Mouse (Mus musculus) right cerebral cortex, postnatal 4 days (tissue): ENCODE data around the gene Leap2.

Experiments used
- DNase-seq: peaks from one replicate; pipeline ENCODE4 v3.0.0-alpha.2; 2022

Gene Leap2

DNA sequence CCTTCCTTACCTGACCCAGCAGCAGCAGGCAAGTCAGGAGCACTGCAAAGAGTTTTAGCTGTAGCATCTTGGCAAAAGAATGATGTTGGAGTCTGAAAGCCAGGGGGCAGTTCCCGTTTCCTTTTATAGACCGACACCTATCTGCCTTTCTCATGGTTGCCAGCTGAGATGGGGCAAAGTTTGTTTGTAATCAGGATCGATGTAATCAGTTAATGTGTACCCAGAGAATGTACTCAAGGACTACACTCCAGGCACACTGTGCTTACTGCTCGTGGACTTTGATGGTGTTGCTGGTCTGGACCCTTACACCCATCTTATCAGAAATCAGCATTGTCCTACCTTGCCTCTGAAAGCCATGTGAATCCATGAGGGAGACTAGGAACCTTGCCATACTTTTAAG lies at the start of gene Leap2:
TSS of gene Leap2 (minus strand) at position 135 of the 400 bp plus-strand sequence.
- DNase-seq = no peak

DNA sequence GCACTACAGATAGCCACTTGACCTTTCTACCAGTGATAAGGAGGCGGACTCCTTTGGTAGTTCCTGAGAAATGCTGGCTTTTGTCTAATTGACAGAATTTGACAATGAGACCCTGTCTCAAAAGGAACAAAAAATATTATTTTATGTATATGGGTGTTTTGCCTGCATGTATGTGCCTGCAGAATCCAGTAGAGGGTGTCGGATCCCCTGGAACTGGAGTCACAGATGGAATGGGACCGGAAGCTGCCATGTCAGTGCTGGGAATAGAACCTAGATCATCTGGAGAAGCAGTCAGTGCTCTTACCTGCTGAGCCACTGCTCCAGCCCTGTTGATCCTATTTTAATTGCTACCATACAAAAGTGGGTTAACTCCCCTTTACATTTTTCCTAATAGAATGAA lies 49.7 kb upstream of the Leap2 start:
- no peak for DNase-seq

DNA sequence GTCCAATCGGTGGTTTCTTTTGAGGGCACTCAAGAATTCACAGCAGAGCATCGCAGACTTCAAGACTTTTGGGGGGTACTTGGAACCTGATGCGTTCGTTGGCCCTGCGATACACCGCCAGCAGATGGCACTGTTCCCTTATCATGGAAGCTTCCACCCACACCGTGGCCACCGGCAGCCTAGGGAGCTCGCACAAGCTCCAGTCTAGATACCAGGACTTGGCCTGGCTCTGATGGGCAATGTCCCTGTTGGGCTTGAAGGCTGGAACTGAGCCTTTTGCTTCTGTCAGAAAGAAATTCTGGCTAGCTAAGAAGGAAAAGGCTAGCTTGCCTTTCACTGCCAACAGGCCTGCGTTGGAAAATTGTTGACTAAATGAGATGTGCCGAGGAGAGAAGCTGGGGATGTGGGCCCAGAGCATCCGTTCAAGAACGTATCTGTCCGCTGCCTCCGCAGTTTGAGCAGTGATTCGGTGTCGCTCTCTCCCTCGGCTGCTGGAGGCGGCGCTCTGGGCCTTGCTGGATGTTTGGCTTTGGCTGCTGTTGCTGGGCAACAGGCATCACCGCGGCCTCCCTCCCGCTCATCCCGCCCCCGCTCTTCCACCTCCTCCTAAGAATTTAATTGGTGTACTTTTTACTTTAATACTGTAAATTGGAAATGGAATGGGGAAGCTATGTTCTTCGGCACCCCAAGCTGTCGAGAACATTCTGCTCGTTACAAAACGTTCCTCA lies 47.2 kb upstream of the Leap2 start, which contains the start of gene Gm9837:
TSS of gene Gm9837 (minus strand) at position 512 of the 728 bp plus-strand sequence.
- DNase-seq = peak; percentile 97

DNA sequence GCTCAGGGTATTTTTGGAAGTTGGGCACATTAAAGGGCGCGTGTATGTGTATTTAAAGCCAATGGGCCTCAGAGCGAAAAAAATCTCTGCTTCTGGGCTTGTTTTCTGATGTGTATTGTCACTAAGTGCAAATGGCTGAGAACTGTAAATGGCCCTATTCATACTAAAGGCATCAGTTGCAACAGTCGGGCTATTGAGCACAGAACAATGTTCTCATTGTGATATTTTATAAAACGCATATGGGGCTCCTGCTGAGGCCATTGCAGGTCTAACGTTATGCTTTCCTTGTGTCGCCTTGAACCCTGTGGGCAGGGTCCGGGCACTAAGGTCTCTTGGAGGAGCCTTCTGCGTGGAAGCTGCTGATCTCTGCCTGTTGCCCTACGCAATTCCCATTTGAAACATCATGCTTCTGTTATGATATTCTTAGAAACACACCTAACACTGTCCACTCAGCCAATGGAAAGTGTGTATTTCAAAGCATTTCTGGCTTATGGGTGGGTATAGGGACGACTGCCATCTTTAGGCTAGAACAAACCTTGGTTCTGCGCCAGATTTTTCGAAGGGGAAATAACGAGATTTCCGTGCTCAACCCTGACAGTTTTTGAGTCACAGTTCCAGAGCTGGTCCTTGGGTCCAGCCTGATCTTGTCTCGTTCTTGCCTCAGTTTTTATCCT lies 46.5 kb upstream of the Leap2 start:
- DNase-seq = no peak

DNA sequence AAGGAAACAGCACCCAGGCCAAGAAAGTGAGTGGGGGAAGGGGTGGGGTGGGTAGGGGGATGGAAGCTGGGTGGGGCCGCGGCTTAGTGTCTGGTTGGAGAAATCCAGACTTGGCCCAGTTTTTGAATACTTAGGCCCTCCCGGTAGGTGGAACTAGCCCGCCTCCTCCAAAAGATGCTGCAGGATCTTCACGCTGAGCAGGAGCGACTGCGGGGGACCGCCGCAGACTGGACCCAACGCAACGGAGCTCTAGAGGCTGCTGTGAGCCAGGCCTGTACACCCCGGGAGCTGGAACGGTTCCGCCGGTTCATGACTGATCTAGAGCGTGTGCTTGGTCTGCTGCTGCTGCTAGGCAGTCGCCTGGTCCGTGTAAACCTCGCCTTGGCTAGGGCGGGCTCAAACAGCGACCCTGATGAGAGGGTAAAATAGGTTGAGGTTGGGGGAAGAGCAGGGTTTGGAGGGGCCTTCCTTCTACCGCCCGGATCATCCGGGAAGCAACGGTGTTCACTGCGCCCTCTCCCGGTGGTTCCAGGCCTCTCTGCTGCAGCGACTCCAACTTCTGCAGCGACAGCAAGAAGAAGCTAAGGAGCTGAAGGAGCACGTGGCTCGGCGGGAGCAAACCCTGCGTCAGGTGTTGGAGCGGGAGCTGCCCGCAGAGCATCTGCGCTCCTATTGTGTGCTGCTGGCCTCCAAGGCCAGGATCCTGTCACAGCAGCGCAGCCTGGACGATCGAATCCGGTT lies 43.4 kb upstream of the Leap2 start:
- DNase-seq = peak; percentile 93

DNA sequence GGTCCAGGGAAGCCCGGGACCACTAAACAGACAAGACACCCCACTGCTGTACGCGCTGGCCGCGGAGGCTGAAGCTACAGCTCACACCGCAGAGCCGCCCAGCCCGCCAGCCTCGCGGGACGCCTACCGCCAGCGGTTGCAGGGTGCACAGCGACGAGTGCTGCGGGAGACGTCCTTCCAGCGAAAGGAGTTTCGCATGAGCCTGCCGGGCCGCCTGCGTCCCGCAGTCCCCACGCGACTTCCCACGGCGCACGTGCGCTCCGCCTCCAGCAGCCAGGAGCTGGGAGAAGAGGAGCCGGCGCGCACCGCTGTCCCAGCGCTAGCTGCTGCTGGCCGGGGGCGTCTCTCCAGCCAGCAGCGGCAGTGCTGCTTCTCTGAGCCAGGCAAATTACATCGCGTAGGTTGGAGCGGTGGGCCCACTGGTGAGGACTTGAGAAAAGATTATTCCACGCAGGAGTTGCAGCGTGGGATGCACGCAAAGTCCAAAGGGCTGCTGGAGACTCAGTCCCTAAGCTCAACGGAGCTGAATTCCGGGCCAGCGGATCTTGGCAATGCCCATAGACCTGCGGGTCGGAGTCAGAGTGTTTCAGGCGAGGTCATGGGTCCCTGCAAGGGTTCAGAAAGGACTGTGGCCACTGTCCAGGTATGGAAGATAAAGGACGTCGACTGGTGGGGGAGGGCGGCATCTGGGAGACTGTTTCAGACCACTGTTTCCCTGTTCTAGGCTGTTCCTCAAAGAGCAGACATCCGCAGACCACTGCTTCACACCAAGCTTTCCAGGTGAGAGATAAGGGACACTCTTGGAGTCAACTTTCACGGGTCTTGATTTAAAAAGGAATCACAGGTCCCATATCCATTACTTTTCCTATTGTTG lies 40.8 kb upstream of the Leap2 start:
- DNase-seq = no peak

DNA sequence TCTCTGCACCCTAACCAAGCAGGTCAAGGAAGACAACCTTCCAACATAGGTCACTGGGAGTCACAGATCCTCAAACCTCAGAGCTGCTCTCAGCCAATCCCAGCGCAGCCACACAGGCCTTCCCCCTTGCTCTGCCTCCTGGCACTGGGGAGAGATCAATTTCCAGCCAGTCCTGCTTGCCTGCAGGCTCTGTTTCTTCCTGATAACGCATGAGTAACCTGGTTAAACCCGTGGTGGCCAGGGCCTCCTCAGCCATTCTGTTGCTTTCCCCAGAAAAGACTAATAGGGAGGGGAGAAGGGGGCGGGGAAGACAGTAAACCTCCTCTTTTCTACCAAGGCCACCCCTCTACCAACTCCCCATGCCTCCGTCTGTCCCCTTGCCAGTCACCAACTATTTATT lies 38.8 kb upstream of the Leap2 start:
- DNase-seq = no peak

DNA sequence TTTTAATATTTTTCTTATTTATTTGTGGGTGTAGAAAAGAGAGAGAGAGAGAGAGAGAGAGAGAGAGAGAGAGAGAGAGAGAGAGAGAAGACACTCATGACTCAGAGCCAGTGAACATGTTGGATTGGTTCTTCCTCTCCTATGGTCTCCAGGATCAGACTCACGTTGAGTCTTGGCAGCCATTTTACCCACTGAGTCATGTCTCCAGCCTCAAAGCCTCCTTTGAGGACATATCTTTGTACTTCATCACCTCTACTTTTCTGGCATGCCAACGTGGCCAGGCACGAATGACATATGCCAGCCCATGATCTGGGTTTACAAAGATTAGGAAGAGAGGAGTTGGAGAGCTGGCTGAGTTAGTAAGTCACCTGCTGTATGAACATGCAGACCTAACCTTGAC lies 37.2 kb upstream of the Leap2 start:
- DNase-seq = no peak

DNA sequence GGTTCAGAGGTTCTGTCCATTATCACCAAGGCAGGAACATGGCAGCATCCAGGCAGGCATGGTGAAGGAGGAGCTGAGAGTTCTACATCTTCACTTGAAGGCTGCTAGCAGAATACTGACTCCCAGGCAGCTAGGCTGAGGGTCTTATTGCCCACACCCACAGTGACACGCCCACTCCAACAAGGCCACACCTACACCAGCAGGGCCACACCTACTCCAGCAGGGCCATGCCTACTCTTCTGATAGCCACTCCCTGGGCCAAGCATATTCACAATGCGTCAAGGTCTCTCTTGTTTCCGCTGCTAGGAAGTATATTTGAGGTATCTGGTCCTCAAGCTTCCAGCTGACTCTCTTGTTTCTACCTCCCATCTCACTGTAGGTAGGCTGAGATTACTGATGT lies 36.0 kb upstream of the Leap2 start:
- no peak for DNase-seq

DNA sequence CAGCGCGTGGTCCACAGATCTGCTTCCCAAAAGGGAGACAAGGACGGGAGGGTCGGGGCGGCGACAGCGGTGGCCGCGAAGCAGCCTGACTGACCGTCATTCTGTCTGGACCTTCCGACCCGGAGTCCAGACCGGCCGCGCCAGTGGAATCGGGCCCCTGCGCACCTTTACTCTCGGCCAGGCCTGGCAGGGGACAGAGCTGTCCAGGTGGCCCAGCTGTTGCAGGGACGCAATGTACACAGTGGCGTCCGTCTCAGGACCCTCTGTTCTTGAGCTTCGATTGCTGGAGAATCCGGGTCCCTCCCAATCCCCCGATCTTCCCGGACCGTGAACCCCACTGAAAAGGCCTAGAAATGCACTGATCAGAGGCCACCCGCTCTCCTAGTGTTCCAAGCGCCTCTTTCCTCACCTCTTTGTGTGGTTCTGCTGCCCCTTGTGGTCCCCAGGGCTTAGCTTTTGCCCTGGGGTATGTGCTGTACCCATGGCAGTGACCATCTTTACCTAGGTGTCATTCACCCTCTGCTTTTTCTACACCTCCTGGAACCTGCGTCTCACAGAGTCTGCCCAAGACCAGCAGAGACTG lies 34.5 kb upstream of the Leap2 start:
- no peak for DNase-seq

DNA sequence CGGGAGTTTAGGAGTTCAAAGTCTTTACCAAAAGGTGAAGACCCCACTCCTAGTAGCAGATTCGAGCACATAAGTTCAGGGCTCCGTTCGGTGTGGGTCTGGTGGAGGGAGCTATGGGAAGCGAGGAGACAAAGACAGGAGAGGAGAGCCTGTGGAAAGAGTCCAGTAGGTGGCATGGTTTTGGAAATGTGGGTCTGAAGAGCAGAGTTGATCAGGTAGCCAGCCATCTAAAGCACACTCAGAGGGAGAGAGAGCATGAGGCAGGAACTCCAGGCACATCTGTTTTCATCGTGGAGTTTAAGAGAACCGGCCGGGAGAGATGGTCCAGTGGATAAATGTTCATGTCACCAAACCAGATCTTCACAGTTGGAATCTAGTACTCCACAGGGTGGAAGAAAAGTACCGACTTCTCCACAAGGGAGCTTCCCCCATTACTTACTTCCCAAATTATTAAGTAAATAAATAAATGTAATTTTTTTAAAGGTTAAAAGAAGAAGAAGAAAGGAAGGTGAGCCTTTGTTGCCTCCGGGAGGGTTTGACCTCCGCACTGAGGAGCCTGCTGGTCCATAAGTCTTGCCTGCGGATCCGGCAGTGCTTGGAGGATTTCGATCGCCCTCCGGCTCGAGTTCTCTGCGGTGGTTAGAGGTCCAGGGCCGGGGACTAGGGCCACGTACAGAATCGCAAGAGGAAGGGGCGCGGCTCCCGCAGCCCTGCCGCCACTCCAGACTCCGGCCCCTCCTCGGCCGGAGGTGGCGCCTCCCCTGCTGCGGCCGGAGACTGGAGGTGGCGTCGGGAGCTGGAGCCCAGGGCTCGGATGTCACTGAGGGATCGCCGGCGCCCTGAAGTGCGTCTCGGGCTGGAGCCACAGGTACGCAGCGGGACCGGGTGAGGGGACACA lies 33.8 kb upstream of the Leap2 start, which contains the start of the genes Gm10447 and Shroom1:
TSS of gene Gm10447 (minus strand) at position 637 of the 898 bp plus-strand sequence.
TSS of gene Shroom1 (plus strand) at position 732 of the 898 bp plus-strand sequence.
- DNase-seq = no peak

DNA sequence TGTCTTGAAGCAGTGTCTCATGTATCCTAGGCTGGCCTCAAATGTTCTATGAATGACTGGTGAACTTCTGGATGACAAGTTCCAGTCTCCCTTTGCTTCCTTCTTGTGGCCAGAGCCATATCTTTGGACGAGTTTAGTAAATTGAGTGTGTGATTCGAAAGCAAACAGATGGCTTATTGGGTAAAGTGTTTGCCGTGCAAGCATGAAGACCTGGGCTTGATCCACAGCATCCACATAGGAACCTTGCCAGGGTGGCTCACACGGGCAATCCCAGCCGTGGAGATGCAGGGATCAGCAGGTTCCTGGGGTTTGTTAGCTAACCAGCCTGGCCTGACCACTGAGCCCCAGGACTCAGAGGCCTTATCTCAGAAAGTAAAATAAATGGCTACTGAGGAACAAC lies 30.1 kb upstream of the Leap2 start:
- no peak for DNase-seq

DNA sequence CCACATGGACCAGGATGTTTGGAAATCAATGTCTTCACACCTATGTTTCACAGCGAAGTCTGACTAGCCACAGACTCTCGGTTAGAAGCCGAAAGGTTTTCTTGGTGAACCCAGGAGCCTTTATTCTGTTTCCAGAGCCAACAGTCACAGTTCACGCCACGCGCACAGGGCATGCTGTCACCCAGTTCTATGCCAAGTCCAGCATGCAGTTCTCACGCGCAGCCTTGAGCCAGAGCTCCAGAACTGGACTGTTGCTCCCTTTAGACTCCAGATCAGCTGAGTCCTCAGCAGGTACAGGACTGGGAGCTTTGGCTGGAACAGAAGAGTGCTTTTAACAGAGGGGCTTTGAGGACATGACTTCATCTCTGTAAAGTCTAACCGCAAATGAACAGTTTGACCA lies 29.4 kb upstream of the Leap2 start:
- no peak for DNase-seq

DNA sequence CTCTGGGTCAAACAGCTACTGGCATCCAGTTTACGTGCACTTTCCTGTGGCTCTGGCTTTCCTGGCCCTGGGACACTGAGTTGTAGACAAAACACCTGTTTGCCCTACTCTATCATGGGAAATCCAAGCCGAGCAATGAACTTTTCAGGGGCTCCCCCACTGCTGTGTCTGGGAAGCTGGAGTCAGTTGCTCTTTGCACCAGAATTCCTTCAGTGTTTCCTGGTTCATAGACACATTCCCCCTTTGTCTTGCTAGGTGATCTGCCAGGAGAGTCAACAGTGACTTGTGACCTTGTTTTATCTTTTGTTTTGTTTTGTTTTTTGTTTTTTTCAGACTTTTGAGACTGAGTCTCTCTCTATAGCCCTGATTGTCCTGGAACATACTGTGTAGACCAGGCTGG lies 28.4 kb upstream of the Leap2 start:
- no peak for DNase-seq

DNA sequence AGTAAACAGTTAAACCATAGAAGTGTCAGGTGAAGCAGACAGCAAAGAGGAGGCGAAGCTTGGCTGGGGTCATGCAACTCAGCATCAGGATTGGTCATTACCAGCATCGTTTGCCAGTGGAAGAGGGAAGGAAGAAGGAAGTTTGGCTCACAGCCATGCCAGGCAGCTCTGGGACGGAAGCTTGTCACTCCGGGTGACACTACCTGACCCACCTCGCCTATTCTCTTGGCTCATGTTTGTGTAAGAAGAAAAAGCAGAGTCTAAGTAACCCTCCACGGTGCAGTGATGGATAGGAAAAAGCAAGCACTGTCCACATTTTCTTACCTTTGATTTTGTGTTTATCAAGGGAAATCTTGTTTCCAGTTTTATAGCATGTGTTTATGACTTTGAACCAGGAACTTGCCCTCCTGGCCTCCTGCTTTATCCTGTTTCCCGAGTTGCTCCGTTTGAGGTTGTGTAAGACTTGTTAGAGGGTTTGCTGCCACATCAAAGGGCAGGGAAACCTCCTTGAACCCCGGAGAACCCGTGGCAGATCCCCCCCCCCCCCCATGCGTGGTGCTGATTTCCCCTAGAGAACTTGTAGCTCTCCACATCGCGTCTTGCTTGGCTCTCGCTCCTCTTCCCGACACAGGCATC lies 27.2 kb upstream of the Leap2 start:
- DNase-seq = no peak

DNA sequence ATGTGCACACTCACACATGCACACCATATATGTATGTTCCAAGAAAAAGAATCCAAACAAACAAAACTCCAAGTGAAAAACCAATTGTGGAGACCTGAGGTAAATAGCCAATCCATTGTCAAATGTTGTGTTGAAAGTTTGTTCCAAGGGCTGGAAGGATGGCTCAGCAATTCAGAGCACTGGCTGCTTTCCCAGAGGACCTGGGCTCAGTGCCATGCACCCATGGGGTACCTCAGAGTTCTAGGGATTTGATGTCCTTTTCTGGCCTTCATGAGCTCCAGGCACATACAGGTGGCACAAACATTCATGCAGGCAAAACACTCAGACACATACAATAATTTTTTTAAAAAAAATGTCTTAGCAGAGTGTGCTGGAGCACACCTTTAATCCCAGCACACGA lies 25.6 kb upstream of the Leap2 start:
- no peak for DNase-seq

DNA sequence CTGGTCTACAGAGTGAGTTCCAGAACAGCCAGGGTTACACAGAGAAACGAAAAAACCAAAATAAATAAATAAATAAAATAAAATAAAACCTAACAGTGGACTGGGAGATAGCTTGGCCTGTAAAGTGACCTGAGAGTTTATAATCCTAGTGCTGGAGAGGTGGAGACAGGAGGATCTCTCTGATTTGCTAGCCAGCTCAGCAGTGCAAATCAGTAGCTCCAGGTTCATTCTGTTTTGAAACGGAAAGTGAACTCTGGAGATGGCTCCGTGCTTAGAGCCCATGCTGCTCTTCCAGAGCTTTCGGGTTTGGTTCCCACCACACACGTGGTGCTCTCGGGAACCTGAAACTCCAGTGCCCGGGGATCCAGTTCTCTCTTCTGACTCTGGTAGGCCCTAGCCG lies 25.0 kb upstream of the Leap2 start:
- no peak for DNase-seq

DNA sequence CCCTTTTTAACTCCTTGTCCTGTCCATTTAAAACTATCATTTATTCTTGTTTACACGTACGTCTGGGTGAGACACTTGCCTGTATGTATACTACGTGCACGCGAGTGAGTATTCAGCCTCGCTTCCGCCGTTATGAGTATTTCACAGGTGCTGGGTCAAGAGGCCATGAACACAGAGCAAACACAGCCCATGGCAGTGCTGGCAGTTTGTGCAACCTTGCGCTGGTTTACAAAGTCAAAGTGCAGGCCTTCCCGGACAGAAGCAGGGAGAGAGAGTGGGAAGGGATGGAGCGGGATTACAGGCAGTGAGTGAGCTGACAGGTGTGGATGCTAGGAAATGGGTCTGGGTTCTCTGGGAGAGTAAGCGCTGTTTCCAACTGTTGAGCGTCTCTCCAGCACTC lies 23.2 kb upstream of the Leap2 start:
- DNase-seq = no peak

DNA sequence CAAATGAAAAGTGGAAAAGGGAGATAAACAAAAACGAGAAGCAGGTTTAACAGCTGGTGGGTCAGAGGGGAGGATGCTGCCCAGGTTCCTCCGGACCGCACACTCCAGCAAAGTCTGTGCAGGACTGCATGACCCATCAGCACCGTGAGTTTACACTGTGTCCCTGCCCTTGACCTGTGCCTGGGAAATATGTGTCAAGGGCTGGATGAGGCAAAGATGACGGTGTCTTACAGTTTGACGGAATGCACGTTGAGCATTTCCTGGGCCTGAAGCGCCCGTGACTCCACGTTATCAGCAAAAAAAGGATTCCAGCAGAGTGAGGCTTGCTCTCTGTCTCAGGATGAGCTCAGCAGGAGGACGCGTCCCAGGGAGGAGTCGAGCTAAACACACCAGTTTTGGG lies 22.6 kb upstream of the Leap2 start:
- no peak for DNase-seq

DNA sequence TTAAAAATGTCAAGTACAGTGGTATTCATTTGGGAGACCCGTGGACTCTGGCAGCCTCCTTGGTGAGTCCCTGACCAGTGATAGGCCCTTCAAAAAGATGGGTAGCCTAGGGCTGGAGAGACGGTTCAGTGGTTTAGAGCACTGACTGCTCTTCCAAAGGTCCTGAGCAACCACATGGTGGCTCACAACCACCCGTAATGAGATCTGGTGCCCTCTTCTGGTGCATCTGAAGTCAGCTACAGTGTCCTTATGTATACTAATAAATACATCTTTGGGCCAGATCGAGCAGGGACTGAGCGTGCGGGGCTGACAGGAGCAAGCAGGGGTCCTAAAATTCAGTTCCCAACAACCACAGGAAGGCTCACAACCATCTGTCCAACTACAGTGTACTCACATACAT lies 20.9 kb upstream of the Leap2 start:
- DNase-seq = no peak

DNA sequence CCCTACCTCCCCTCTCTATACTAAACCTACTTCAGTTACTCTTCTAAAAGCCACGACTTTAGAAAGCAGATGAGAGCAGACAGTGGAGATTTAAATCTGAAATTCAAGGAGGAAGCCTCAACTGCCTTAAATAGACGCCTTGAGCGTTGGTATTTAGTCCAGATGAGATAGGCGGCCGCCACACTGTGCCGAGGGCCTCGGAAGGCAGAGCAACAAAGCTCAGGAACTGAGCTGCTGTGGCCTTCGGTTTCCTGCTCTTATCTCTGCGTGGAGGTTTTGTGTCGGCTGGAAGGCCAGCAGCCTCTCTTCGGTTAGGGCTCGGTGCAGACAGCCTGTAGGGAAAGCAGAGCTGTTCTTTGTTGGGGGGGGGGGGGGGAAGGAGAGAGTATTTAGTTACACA lies 19.0 kb upstream of the Leap2 start:
- DNase-seq = no peak
